Mouse (Mus musculus) c-Kit-negative CD71-positive TER-119-positive erythroid progenitor cells, embryonic 14.5 days (primary cell): ENCODE measurements around the gene Pycr1.
"Not testable (repeated sequence)": the region's sequence is repeated elsewhere in the genome, so short reads cannot be mapped to it uniquely, and the experiment has no call there.

Experiments
- DNase-seq: peaks from one replicate; pipeline ENCODE4 v3.0.0-alpha.2; 2013; ENCODE audit warnings: low read depth, low spot score

The Pycr1 gene

DNA sequence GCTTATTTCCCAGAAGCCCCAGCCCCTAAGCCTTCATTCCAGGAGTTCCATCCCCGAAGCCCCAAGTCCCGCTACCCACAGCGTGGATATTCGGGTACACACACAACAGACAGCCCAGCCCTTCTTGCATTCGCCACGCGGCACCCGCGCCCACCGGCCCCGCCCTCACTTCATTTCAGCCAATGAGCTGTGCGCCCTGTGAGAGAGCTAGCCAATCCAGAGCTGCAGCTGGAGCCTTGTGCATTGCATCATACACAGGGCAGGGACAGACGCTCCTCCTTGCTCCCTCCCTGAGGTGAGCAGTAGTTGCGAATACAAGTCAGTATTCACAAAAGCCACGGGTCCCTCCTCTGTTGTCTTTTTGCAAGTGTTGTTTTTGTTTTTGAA lies at the start of gene Pycr1:
TSS of gene Pycr1 (minus strand) at position 169 of the 387 bp plus-strand sequence.
- peak; percentile 85 for DNase-seq

GRCm38 (mm10) chr11:120692471-120693011 lies 49.0 kb upstream of the Pycr1 start:
- DNase-seq, result no peak

- DNase-seq, result no peak
These were observed 45.8 kb upstream of the Pycr1 start for GRCm38 (mm10) chr11:120689365-120689764.

- no peak for DNase-seq
These were observed 43.2 kb upstream of the Pycr1 start for GRCm38 (mm10) chr11:120686650-120687272.

DNA sequence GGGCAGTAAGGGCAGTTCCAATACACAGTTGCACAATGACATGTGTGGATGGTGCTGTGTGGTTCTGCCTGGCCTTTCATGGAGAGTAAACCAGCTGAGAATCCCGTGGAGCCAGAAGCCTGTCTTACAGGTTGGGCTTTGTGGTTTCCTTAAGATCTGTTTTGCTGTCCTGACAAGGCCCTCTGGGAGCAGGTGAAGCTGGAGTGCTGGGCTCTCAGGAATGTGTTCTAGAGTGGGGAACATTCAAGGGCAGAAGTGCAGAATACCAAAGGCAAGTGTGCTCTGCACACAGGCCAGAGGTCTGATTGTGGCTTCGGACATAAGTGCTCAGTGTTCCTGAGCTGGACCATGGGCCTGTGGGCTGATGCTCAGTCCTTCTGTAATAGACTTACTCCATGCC lies 41.1 kb upstream of the Pycr1 start:
- DNase-seq, result no peak

GRCm38 (mm10) chr11:120684086-120684485 lies 40.5 kb upstream of the Pycr1 start:
- no peak for DNase-seq

DNA sequence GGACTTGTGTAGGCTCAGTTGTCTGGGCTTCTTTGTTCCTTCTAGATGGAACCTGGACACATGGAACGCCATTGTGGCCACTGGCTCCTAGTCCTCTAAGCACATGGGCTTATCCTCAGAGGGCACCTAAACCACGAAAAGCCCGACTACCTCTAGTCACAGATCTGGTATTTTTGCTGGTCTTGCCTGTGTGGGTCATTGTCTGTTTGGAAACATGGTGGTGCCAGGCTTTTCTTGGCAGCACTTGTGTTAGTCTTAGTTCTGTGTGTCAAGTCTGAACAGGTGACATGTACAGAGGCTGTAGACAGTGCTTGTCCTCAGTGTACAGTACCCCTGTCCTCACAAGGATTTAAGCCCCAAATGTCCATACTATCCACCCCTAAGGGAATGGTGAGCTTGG lies 40.0 kb upstream of the Pycr1 start:
- no peak for DNase-seq

DNA sequence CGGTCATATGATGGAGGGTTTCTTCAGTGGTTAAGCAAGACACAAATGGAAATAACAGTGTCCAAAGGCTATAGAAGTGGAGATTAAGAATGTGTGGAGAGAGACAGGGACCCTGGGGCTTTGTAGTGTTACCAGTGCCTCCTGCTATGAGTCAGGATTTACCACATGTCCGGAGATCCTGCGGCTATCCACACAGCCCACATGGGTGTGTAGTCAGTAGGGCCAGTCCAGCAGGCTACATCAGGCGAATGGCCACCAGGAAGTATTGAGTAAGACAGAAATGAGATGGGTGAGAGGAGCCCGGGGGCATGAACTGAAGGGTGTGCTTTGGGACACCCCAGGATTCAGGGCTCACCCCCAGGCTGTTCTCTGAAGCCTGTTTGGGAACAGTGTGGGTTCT lies 39.1 kb upstream of the Pycr1 start:
- DNase-seq, result no peak

DNA sequence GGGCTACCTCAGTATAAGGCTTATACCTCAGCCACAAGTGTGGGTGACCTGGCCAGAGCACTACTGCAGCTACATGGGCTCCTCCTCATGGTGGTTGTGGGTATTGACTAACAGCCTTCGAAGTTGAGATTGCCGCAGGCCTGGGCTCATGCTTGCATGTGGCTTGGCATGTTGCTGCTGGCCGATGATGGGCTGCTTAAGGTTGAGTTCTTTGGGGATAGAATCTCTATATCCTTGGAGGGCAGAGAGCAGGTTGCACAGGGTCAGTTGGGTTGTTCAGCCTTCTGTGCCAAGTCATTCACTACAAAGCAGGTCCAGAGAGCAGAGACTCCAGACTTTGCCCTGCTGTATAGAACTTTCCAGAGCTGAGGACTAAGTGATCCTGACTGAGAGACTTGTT lies 36.3 kb upstream of the Pycr1 start:
- no peak for DNase-seq

DNA sequence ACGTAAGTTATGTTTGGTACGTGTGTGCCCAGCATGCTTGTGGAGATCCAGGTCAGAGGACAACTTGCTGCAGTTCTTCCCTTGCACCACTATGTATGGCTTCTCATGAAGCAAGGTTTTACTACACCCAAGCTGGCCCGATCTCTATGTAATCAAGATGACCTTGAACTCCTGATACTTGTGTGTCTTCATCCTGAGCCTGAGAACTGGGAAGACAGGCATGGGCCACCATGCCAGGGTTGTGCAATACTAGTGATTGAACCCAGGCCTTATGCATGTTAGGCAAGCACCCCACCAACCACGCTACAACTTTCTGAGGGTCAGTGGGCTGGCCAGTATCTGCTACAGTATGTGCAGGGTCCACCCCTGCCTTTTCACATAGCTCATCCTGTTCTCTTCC lies 33.4 kb upstream of the Pycr1 start:
- DNase-seq, result no peak

GRCm38 (mm10) chr11:120675875-120676274 lies 32.3 kb upstream of the Pycr1 start:
- not testable (repeated sequence) for DNase-seq

DNA sequence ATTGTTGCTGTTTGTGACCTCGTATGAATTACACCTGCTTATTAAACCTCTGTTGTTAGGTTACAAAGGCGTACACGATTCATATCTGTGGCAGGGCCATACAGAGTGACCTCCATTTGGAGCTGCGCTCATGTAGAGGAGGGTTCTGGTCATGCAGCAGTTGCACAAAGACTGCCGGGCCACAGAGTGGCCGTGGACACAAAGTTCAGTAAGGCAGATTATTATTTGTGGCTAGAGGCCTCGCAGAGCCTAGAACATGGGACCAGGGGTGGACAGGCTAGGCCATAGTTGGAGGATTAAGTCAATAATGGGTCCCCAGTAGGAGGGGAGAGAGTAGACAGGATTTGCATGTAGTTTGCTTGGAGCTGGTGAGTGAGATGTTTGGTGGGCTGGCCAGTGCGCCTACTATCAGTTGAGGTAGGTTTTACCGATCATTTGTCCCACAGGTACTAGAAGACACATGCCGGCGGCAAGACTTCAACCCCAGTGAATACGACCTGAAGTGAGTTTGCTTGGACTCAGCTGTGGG lies 30.1 kb upstream of the Pycr1 start:
- no peak for DNase-seq

GRCm38 (mm10) chr11:120672687-120673593 lies 29.4 kb upstream of the Pycr1 start, which contains the start of gene Aspscr1:
TSS of gene Aspscr1 (plus strand) at chr11:120672973.
- DNase-seq, result peak; percentile 91

- no peak for DNase-seq
These were observed 23.0 kb upstream of the Pycr1 start for GRCm38 (mm10) chr11:120666617-120667016.

- DNase-seq, result no peak
These were observed 21.8 kb upstream of the Pycr1 start for GRCm38 (mm10) chr11:120665406-120665805.

- DNase-seq, result no peak
These were observed 20.1 kb upstream of the Pycr1 start for GRCm38 (mm10) chr11:120663714-120664113.

GRCm38 (mm10) chr11:120662759-120663158 lies 19.2 kb upstream of the Pycr1 start:
- no peak for DNase-seq

- DNase-seq, result no peak
These were observed 17.5 kb upstream of the Pycr1 start, which contains the start of gene Notum for GRCm38 (mm10) chr11:120661076-120661460. TSS of gene Notum (minus strand) at chr11:120661175.

GRCm38 (mm10) chr11:120660301-120661075 lies 16.9 kb upstream of the Pycr1 start:
- no peak for DNase-seq

- no peak for DNase-seq
These were observed 16.1 kb upstream of the Pycr1 start for GRCm38 (mm10) chr11:120659509-120660300.
